Mouse (Mus musculus): ENCODE measurements around the gene Abt1. TPM values are rescaled to one million over a fixed set of nuclear protein-coding genes. Genes with fewer than 3 reads are reported as not detected.
A peak's percentile ranks its signal among the peaks of the same experiment; 100 is the strongest.

Abt1 gene
- polyA plus RNA-seq, 1 experiment from 2014 or later = 10.7 TPM

- no peaks in the 10 kb centered on the region for H3K36me3 ChIP-seq
- H3K27ac ChIP-seq = peak overlapping the region; percentile 92
- peak overlapping the region; percentile 44 for H3K9ac ChIP-seq
- no peaks in the 10 kb centered on the region; the same call in 1 of the 2 replicates for H3K4me1 ChIP-seq
- H3K9me3 ChIP-seq = no peaks in the 10 kb centered on the region
- H3K4me2 ChIP-seq = peak overlapping the region; percentile 60
- WGBS = under 1% methylated on average over 25 of the region's 25 CpGs
- no peaks in the 10 kb centered on the region for H3K27me3 ChIP-seq (replicated peaks)
- ATAC-seq (ENCODE audit: insufficient read depth, low FRiP score, low read depth) = peak; percentile 82
- H3K4me3 ChIP-seq (replicated peaks) = peak overlapping the region; percentile 67
Measured at GRCm38 (mm10) chr13:23453362-23453862, 29.7 kb upstream of the Abt1 start.

DNA sequence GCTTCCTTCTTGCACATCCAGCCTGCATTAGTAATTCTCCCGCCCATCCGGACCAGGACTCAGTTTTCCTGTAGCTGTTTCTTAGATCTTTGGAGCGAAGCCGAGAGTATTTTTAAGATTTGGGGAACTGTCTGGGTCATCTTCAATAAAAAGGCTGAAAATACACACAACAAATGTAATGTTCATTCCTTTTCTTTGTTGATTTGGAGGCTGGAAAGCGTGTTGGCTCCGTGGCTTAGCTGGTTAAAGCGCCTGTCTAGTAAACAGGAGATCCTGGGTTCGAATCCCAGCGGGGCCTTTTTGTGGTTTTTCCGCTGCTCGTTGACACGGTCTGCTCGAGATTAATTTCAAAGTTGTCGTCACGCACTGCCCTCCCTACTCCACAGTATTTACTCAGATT is 26.7 kb upstream of the Abt1 start:
- H3K4me2 ChIP-seq = peak overlapping the region; percentile 65
- H3K9ac ChIP-seq = no peak overlapping the region; the same call in 1 of the 2 replicates
- H3K4me1 ChIP-seq = no peaks in the 10 kb centered on the region; the same call in 1 of the 2 replicates
- ATAC-seq (ENCODE audit: insufficient read depth, low FRiP score, low read depth) = no peak
- under 1% methylated on average over 15 of the region's 15 CpGs for WGBS
- no peaks in the 10 kb centered on the region for H3K27me3 ChIP-seq (replicated peaks)
- no peaks in the 10 kb centered on the region for H3K36me3 ChIP-seq
- H3K27ac ChIP-seq = no peak overlapping the region
- H3K4me3 ChIP-seq (replicated peaks) = peak overlapping the region; percentile 54
- no peaks in the 10 kb centered on the region for H3K9me3 ChIP-seq

GRCm38 (mm10) chr13:23449235-23450095 is 25.8 kb upstream of the Abt1 start:
- Histone ChIP-seq H3K36me3 (no peaks in the 10 kb centered on the region), H3K4me1 (peaks cover 1% of the 10 kb centered on the region; the same call in 1 of the 2 replicates), H3K4me3 (replicated peaks) (peak overlapping the region; percentile 54), H3K4me2 (peak overlapping the region; percentile 65), H3K27me3 (replicated peaks) (no peaks in the 10 kb centered on the region), H3K9ac (peak overlapping the region; percentile 12; the same call in 1 of the 2 replicates), H3K27ac (peak overlapping the region; percentile 35), H3K9me3 (no peaks in the 10 kb centered on the region)
- under 1% methylated on average over 24 of the region's 24 CpGs for WGBS
- no peak for ATAC-seq (ENCODE audit: insufficient read depth, low FRiP score, low read depth)

DNA sequence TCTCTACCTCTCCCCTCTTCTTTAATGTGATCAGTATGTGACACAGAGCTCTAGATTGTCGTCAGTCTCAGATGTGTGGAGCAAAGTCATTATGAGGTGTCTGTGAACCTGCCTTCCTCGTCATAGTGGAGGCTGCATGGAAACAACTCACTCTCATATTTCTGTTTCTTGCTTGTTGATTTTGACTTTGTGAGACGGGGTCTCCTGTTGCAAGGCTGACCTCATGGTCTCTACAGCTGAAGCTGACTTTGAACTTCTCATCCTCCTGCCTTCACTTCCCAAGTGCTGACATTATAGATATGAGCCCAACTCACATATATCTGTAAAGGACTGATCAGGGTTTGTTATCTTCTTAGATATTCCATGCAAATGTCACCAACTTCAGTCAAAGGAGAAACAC is 25.1 kb upstream of the Abt1 start:
- H3K9ac ChIP-seq = no peak overlapping the region
- no peaks in the 10 kb centered on the region for H3K9me3 ChIP-seq
- peak overlapping the region; percentile 54 for H3K4me3 ChIP-seq (replicated peaks)
- peak overlapping the region; percentile 65 for H3K4me2 ChIP-seq
- ATAC-seq (ENCODE audit: insufficient read depth, low FRiP score, low read depth) = no peak
- H3K36me3 ChIP-seq = no peaks in the 10 kb centered on the region
- H3K27me3 ChIP-seq (replicated peaks) = no peaks in the 10 kb centered on the region
- peaks cover 4% of the 10 kb centered on the region; the same call in 1 of the 2 replicates for H3K4me1 ChIP-seq
- WGBS = 40% methylated on average over 3 of the region's 3 CpGs
- H3K27ac ChIP-seq = peak overlapping the region; percentile 35; the same call in 1 of the 2 replicates

DNA sequence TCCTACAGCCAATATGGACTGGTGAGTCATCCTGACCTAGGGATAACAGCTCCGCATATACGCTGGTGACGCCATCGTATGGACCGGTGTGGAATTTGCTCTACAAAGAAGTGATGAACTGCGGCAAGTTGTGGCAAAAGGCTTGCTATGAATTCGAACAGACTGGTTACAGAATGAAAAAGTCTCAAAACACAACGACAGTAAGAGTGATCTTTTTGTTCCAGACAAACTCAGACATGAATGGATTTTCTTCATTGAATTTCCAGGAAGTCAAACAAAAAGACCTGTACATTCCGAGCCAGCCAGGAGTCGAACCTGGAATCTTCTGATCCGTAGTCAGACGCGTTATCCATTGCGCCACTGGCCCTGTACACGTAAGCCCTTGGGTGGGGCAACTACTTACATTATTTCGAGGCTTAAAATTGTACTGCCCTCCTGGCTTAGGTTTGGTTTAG is 22.9 kb upstream of the Abt1 start:
- H3K4me1 ChIP-seq = peaks cover 4% of the 10 kb centered on the region; the same call in 1 of the 2 replicates
- peak overlapping the region; percentile 20; the same call in 1 of the 2 replicates for H3K9ac ChIP-seq
- WGBS = under 1% methylated on average over 16 of the region's 16 CpGs
- peak; percentile 69; the same call in 1 of the 2 replicates for ATAC-seq (ENCODE audit: insufficient read depth, low FRiP score, low read depth)
- H3K27ac ChIP-seq = peak overlapping the region; percentile 99
- peak overlapping the region; percentile 66 for H3K4me3 ChIP-seq (replicated peaks)
- H3K4me2 ChIP-seq = peak overlapping the region; percentile 60
- no peaks in the 10 kb centered on the region for H3K36me3 ChIP-seq
- no peaks in the 10 kb centered on the region for H3K9me3 ChIP-seq
- no peaks in the 10 kb centered on the region for H3K27me3 ChIP-seq (replicated peaks)

DNA sequence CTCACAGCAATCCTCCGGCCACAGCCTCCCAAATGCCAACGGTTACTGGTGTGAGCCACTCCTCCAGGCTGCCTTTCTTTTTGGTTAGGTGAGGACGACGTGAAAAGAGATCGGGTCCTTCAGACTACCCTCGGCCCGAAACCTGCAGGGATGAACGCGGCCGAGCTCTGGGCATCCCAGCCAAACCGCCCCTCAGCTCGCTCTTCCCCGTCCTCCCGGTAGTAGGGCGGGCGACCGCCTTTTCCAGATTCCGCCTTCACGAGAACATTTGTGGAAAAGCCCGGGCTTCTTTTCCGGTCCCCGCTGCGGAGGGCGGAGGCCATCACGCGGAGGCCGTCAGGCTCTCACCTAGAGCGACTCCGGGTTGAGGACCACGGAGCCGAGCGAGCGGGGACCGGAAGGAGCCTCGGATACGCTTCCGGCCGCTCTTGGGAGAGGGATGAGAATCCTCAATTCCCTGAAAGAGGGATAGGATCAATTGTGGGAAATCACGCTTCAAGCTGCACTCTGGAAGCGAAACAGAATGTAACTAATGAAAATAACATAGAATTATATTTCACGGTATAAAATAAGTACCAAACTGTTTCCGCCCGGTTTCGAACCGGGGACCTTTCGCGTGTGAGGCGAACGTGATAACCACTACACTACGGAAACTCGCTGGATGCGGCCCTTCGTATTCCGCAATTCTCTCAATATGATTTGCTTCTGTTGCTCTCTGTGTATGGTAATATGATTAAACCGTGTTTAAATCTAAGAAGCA is 22.1 kb upstream of the Abt1 start:
- peak overlapping the region; percentile 99 for H3K27ac ChIP-seq
- peak; percentile 89 for ATAC-seq (ENCODE audit: insufficient read depth, low FRiP score, low read depth)
- no peaks in the 10 kb centered on the region for H3K36me3 ChIP-seq
- peak overlapping the region; percentile 60 for H3K4me2 ChIP-seq
- peak overlapping the region; percentile 57 for H3K9ac ChIP-seq
- under 1% methylated on average over 55 of the region's 55 CpGs for WGBS
- H3K4me1 ChIP-seq = peaks cover 4% of the 10 kb centered on the region; the same call in 1 of the 2 replicates
- no peaks in the 10 kb centered on the region for H3K27me3 ChIP-seq (replicated peaks)
- H3K4me3 ChIP-seq (replicated peaks) = peak overlapping the region; percentile 66
- H3K9me3 ChIP-seq = no peaks in the 10 kb centered on the region

- peak overlapping the region; percentile 66 for H3K4me3 ChIP-seq (replicated peaks)
- ATAC-seq (ENCODE audit: insufficient read depth, low FRiP score, low read depth) = no peak
- H3K36me3 ChIP-seq = no peaks in the 10 kb centered on the region
- WGBS = 4% methylated on average over 10 of the region's 10 CpGs
- H3K9ac ChIP-seq = peak overlapping the region; percentile 57
- H3K27ac ChIP-seq = peak overlapping the region; percentile 99
- peak overlapping the region; percentile 60 for H3K4me2 ChIP-seq
- H3K9me3 ChIP-seq = no peaks in the 10 kb centered on the region
- H3K4me1 ChIP-seq = peaks cover 4% of the 10 kb centered on the region; the same call in 1 of the 2 replicates
- H3K27me3 ChIP-seq (replicated peaks) = no peaks in the 10 kb centered on the region
Measured at GRCm38 (mm10) chr13:23445156-23445555, 21.5 kb upstream of the Abt1 start.

GRCm38 (mm10) chr13:23444451-23444850 is 20.8 kb upstream of the Abt1 start:
- Histone ChIP-seq H3K4me1 (peaks cover 4% of the 10 kb centered on the region; the same call in 1 of the 2 replicates), H3K9ac (no peak overlapping the region), H3K4me2 (peak overlapping the region; percentile 60), H3K27ac (no peak overlapping the region), H3K27me3 (replicated peaks) (no peaks in the 10 kb centered on the region), H3K36me3 (no peaks in the 10 kb centered on the region), H3K9me3 (no peaks in the 10 kb centered on the region), H3K4me3 (replicated peaks) (peak overlapping the region; percentile 66; the same call in 1 of the 2 replicates)
- 54% methylated on average over 5 of the region's 5 CpGs for WGBS
- ATAC-seq (ENCODE audit: insufficient read depth, low FRiP score, low read depth) = no peak

- no peaks in the 10 kb centered on the region for H3K36me3 ChIP-seq
- no peak overlapping the region for H3K27ac ChIP-seq
- H3K9ac ChIP-seq = no peak overlapping the region
- H3K9me3 ChIP-seq = no peaks in the 10 kb centered on the region
- H3K4me1 ChIP-seq = 0 out of 2 replicates have a peak, but pooled peaks cover 4% of the 10 kb centered on the region
- H3K4me2 ChIP-seq = no peak overlapping the region
- no peaks in the 10 kb centered on the region for H3K27me3 ChIP-seq (replicated peaks)
- no peak for ATAC-seq (ENCODE audit: insufficient read depth, low FRiP score, low read depth)
- WGBS = 68% methylated on average over 10 of the region's 10 CpGs
- H3K4me3 ChIP-seq (replicated peaks) = no peak overlapping the region
Measured at GRCm38 (mm10) chr13:23439901-23440300, 16.2 kb upstream of the Abt1 start.

- Histone ChIP-seq H3K4me3 (replicated peaks) (peak overlapping the region; percentile 52), H3K27me3 (replicated peaks) (no peaks in the 10 kb centered on the region), H3K4me2 (peak overlapping the region; percentile 63), H3K4me1 (no peaks in the 10 kb centered on the region), H3K27ac (no peak overlapping the region), H3K9ac (no peak overlapping the region), H3K9me3 (no peaks in the 10 kb centered on the region), H3K36me3 (no peaks in the 10 kb centered on the region)
- under 1% methylated on average over 7 of the region's 7 CpGs for WGBS
- ATAC-seq (ENCODE audit: insufficient read depth, low FRiP score, low read depth) = peak; percentile 52; the same call in 1 of the 2 replicates
Measured at GRCm38 (mm10) chr13:23438521-23438920, 14.9 kb upstream of the Abt1 start.

DNA sequence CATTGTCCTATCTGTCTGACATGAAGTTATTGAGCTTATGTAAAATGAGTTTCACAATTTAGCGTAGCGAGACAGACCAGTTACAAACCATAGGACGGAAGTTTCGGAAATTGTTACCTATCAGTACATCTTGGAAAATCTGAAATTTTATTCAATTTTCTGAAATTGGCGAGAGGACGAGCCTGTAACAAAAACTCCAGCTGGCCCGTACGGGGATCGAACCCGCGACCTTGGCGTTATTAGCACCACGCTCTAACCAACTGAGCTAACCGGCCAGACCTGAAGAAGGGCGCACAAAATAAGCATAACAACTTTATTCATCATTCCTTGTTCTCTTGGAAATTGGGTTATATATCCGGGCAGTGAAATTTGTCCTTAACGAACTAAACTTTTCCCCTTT is 14.2 kb upstream of the Abt1 start:
- ATAC-seq (ENCODE audit: insufficient read depth, low FRiP score, low read depth) = peak; percentile 86
- H3K4me3 ChIP-seq (replicated peaks) = peak overlapping the region; percentile 52
- under 1% methylated on average over 17 of the region's 17 CpGs for WGBS
- H3K27ac ChIP-seq = peak overlapping the region; percentile 65
- no peaks in the 10 kb centered on the region for H3K9me3 ChIP-seq
- H3K4me1 ChIP-seq = no peaks in the 10 kb centered on the region
- H3K27me3 ChIP-seq (replicated peaks) = no peaks in the 10 kb centered on the region
- H3K9ac ChIP-seq = peak overlapping the region; percentile 23; the same call in 1 of the 2 replicates
- H3K36me3 ChIP-seq = no peaks in the 10 kb centered on the region
- peak overlapping the region; percentile 63 for H3K4me2 ChIP-seq

Measured in stomach, embryonic 15.5 days (tissue).